Mouse (Mus musculus) midbrain, embryonic 15.5 days (tissue): ENCODE data around the gene Tifab. TPM values are rescaled to one million over a fixed set of nuclear protein-coding genes. Genes with fewer than 3 reads are reported as not detected.
A peak's percentile ranks its signal among the peaks of the same experiment; 100 is the strongest.

Experiments used
- ATAC-seq: fragments of 200-750 bp; cut with Nextera tagmentation; replicated peaks from 2 replicates; pipeline ENCODE4 v1.8.0; 2017; ENCODE audit warnings: moderate TSS enrichment
- H3K27ac ChIP-seq: fragments of 300-500 bp; sonication (generic); 2 replicates; pipeline ENCODE4 v1.5.1; 2015; ENCODE audit warnings: mild to moderate bottlenecking, inconsistent platforms
- H3K27me3 ChIP-seq: fragments of 300-500 bp; sonication (generic); replicated peaks from 2 replicates; pipeline ENCODE4 v1.6.1; 2015; ENCODE audit warnings: inconsistent platforms
- H3K36me3 ChIP-seq: fragments of 300-500 bp; sonication (generic); replicated peaks from 2 replicates; pipeline ENCODE4 v1.6.1; 2015; ENCODE audit warnings: inconsistent platforms
- H3K4me1 ChIP-seq: fragments of 300-500 bp; sonication (generic); 2 replicates; pipeline ENCODE4 v1.6.1; 2015; ENCODE audit warnings: inconsistent platforms
- H3K4me2 ChIP-seq: fragments of 300-500 bp; sonication (generic); 2 replicates; pipeline ENCODE4 v1.6.1; 2015; ENCODE audit warnings: inconsistent platforms, mild to moderate bottlenecking, moderate library complexity
- H3K4me3 ChIP-seq: fragments of 300-500 bp; sonication (generic); 2 replicates; pipeline ENCODE4 v1.5.1; 2015; ENCODE audit warnings: mild to moderate bottlenecking, inconsistent platforms
- H3K9ac ChIP-seq: fragments of 300-500 bp; sonication (generic); 2 replicates; pipeline ENCODE4 v1.6.1; 2015; ENCODE audit warnings: mild to moderate bottlenecking, inconsistent platforms
- H3K9me3 ChIP-seq: fragments of 300-500 bp; sonication (generic); 2 replicates; pipeline ENCODE4 v1.6.1; 2016; ENCODE audit warnings: inconsistent platforms
- WGBS: fragments of 180-500 bp; shearing (Covaris S2); methylation state at CpG from one replicate; pipeline ENCODE4 v1.1.7; 2015; ENCODE audit warnings: mixed read lengths; 5-methylcytosine and 5-hydroxymethylcytosine counted together
- polyA plus RNA-seq: library from polyadenylated mRNA; unstranded; fragments of >200 nt; fragmentation: Nextera tagmentation; extraction: Ambion mirVana; gene quantifications from 2 replicates; pipeline ENCODE4 v1.2.1, GENCODE M21; 2015

Gene Tifab
- polyA plus RNA-seq, 1 experiment from 2014 or later: 0.96 TPM

- Histone ChIP-seq H3K9me3 (no peaks in the 10 kb centered on the region), H3K4me3 (no peak overlapping the region), H3K4me1 (no peaks in the 10 kb centered on the region), H3K36me3 (no peaks in the 10 kb centered on the region), H3K4me2 (no peak overlapping the region), H3K9ac (no peak overlapping the region), H3K27me3 (no peaks in the 10 kb centered on the region), H3K27ac (no peak overlapping the region)
- ATAC-seq: no peak
- 52% methylated on average over 22 of the region's 22 CpGs for WGBS
These were observed 27.1 kb downstream of the Tifab start for GRCm38 (mm10) chr13:56151404-56152226.

- Histone ChIP-seq H3K4me3 (no peak overlapping the region), H3K9ac (no peak overlapping the region), H3K27ac (no peak overlapping the region), H3K27me3 (no peaks in the 10 kb centered on the region), H3K4me2 (no peak overlapping the region), H3K36me3 (no peaks in the 10 kb centered on the region), H3K9me3 (no peaks in the 10 kb centered on the region), H3K4me1 (no peaks in the 10 kb centered on the region)
- WGBS: 38% methylated on average over 3 of the region's 3 CpGs
- no peak for ATAC-seq
These were observed 33.2 kb downstream of the Tifab start for GRCm38 (mm10) chr13:56145523-56145922.

- no peaks in the 10 kb centered on the region for H3K36me3 ChIP-seq
- no peak overlapping the region for H3K4me3 ChIP-seq
- no peaks in the 10 kb centered on the region for H3K4me1 ChIP-seq
- H3K9ac ChIP-seq: no peak overlapping the region
- 60% methylated on average over 2 of the region's 2 CpGs for WGBS
- H3K9me3 ChIP-seq: no peaks in the 10 kb centered on the region
- no peak for ATAC-seq
- H3K4me2 ChIP-seq: no peak overlapping the region
- H3K27ac ChIP-seq: no peak overlapping the region
- no peaks in the 10 kb centered on the region for H3K27me3 ChIP-seq
These were observed 34.7 kb downstream of the Tifab start for GRCm38 (mm10) chr13:56144021-56144420.

GRCm38 (mm10) chr13:56143151-56143513 is 35.6 kb downstream of the Tifab start:
- no peak for ATAC-seq
- H3K27me3 ChIP-seq: no peaks in the 10 kb centered on the region
- no peak overlapping the region for H3K4me2 ChIP-seq
- H3K9me3 ChIP-seq: no peaks in the 10 kb centered on the region
- no peak overlapping the region for H3K27ac ChIP-seq
- 13% methylated on average over 7 of the region's 7 CpGs for WGBS
- no peak overlapping the region for H3K4me3 ChIP-seq
- H3K4me1 ChIP-seq: no peaks in the 10 kb centered on the region
- no peak overlapping the region for H3K9ac ChIP-seq
- H3K36me3 ChIP-seq: no peaks in the 10 kb centered on the region

GRCm38 (mm10) chr13:56142382-56143150 is 36.1 kb downstream of the Tifab start:
- H3K36me3 ChIP-seq: no peaks in the 10 kb centered on the region
- WGBS: 20% methylated on average over 11 of the region's 11 CpGs
- no peak overlapping the region for H3K4me2 ChIP-seq
- ATAC-seq: no peak
- H3K4me1 ChIP-seq: no peaks in the 10 kb centered on the region
- H3K4me3 ChIP-seq: no peak overlapping the region
- no peak overlapping the region for H3K9ac ChIP-seq
- H3K27ac ChIP-seq: no peak overlapping the region
- H3K9me3 ChIP-seq: no peaks in the 10 kb centered on the region
- no peaks in the 10 kb centered on the region for H3K27me3 ChIP-seq

- 72% methylated on average over 6 of the region's 6 CpGs for WGBS
- Histone ChIP-seq H3K4me3 (no peak overlapping the region), H3K4me1 (peaks cover 9% of the 10 kb centered on the region), H3K27me3 (no peaks in the 10 kb centered on the region), H3K27ac (no peak overlapping the region), H3K36me3 (no peaks in the 10 kb centered on the region), H3K4me2 (no peak overlapping the region), H3K9ac (no peak overlapping the region), H3K9me3 (no peaks in the 10 kb centered on the region)
- no peak for ATAC-seq
These were observed 39.4 kb downstream of the Tifab start for GRCm38 (mm10) chr13:56139167-56139751.

GRCm38 (mm10) chr13:56136200-56136599 is 42.5 kb downstream of the Tifab start, which contains the start of gene H2afy:
TSS of gene H2afy (minus strand) at chr13:56136361.
- H3K4me1 ChIP-seq: peaks cover 24% of the 10 kb centered on the region
- H3K36me3 ChIP-seq: no peaks in the 10 kb centered on the region
- peak within 1 kb of the TSS; percentile 86 for H3K9ac ChIP-seq
- WGBS: 68% methylated on average over 2 of the region's 2 CpGs
- peak within 1 kb of the TSS; percentile 85 for H3K4me3 ChIP-seq
- no peaks in the 10 kb centered on the region for H3K27me3 ChIP-seq
- peak within 1 kb of the TSS; percentile 87 for H3K27ac ChIP-seq
- ATAC-seq: no peak
- peak within 1 kb of the TSS; percentile 91 for H3K4me2 ChIP-seq
- H3K9me3 ChIP-seq: no peaks in the 10 kb centered on the region

GRCm38 (mm10) chr13:56135231-56136052 is 43.2 kb downstream of the Tifab start:
- ATAC-seq: peak; percentile 88
- H3K9me3 ChIP-seq: no peaks in the 10 kb centered on the region
- peak overlapping the region; percentile 87 for H3K27ac ChIP-seq
- H3K4me1 ChIP-seq: peaks cover 24% of the 10 kb centered on the region
- H3K36me3 ChIP-seq: no peaks in the 10 kb centered on the region
- H3K4me3 ChIP-seq: peak overlapping the region; percentile 85
- H3K27me3 ChIP-seq: no peaks in the 10 kb centered on the region
- H3K4me2 ChIP-seq: peak overlapping the region; percentile 91
- H3K9ac ChIP-seq: peak overlapping the region; percentile 86
- 3% methylated on average over 78 of the region's 89 CpGs for WGBS

- under 1% methylated on average over 46 of the region's 50 CpGs for WGBS
- peak; percentile 38 for ATAC-seq
- H3K9me3 ChIP-seq: no peaks in the 10 kb centered on the region
- peaks cover 24% of the 10 kb centered on the region for H3K4me1 ChIP-seq
- H3K9ac ChIP-seq: peak overlapping the region; percentile 86
- peak overlapping the region; percentile 85 for H3K4me3 ChIP-seq
- no peaks in the 10 kb centered on the region for H3K36me3 ChIP-seq
- H3K27ac ChIP-seq: peak overlapping the region; percentile 87
- no peaks in the 10 kb centered on the region for H3K27me3 ChIP-seq
- peak overlapping the region; percentile 91 for H3K4me2 ChIP-seq
These were observed 44.0 kb downstream of the Tifab start for GRCm38 (mm10) chr13:56134631-56135181.

- ATAC-seq: no peak
- peak overlapping the region; percentile 91 for H3K4me2 ChIP-seq
- no peaks in the 10 kb centered on the region for H3K36me3 ChIP-seq
- H3K9me3 ChIP-seq: no peaks in the 10 kb centered on the region
- H3K27ac ChIP-seq: no peak overlapping the region
- H3K9ac ChIP-seq: peak overlapping the region; percentile 86; the same call in 1 of the 2 replicates
- peak overlapping the region; percentile 85 for H3K4me3 ChIP-seq
- WGBS: 58% methylated on average over 5 of the region's 5 CpGs
- H3K4me1 ChIP-seq: peaks cover 24% of the 10 kb centered on the region
- H3K27me3 ChIP-seq: no peaks in the 10 kb centered on the region
These were observed 44.7 kb downstream of the Tifab start for GRCm38 (mm10) chr13:56134031-56134430.

- WGBS: 88% methylated on average over 7 of the region's 7 CpGs
- Histone ChIP-seq H3K4me3 (no peak overlapping the region), H3K4me1 (peaks cover 24% of the 10 kb centered on the region), H3K9me3 (no peaks in the 10 kb centered on the region), H3K27me3 (no peaks in the 10 kb centered on the region), H3K4me2 (no peak overlapping the region), H3K9ac (no peak overlapping the region), H3K36me3 (peaks cover 6% of the 10 kb centered on the region; the same call in 1 of the 2 replicates), H3K27ac (no peak overlapping the region)
- no peak for ATAC-seq
These were observed 45.7 kb downstream of the Tifab start for GRCm38 (mm10) chr13:56132941-56133340.
